Mouse (Mus musculus) splenic B cell, adult 2 months (primary cell): ENCODE data around the gene Nexn.

ENCODE experiments used
- DNase-seq: peaks from one replicate; pipeline ENCODE4 v3.0.0-alpha.2; 2011; ENCODE audit warnings: low read depth, low spot score
- H3K27me3 ChIP-seq: 2 replicates; pipeline ENCODE4 v1.6.1; 2012; ENCODE audit warnings: mild to moderate bottlenecking, low read length, moderate library complexity, mixed read lengths; ENCODE audit not compliant: control insufficient read depth, poor library complexity, insufficient read depth, severe bottlenecking
- H3K36me3 ChIP-seq: 2 replicates; pipeline ENCODE4 v1.6.1; 2012; ENCODE audit warnings: mild to moderate bottlenecking, low read length, moderate library complexity, mixed read lengths; ENCODE audit not compliant: control insufficient read depth, poor library complexity, insufficient read depth, severe bottlenecking

The Nexn gene

DNA sequence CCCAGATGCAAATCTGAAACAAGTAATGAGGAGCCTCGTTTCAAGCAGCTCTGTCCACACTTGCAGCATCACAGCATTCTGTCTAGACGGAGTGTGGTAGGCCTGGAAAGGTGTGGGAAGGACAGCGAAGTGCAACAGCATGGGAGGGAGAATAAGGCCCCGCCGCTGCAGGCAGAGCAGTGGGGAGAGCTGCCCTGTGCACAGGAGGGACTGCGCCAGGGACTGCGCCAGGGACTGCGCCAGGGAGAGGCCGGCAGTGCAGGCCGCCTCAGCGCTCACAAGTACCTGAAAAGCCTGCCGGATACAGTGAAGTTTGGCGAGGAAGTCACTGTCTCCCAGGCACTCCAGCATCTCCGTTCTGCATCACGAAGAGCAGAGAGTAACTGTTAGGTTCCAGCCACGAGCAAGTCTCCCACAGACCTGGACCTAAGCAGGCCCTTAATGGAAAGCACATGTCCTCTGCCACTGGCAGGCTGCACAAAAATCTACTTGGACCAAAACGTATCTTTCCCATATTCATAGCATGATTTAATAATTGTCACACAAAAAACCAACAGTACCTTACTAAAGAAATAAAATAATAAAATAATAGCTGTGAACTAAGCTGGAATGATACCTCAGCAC lies 24.1 kb upstream of the Nexn start:
- no peaks in the 10 kb centered on the region for H3K27me3 ChIP-seq
- peaks cover 9% of the 10 kb centered on the region; the same call in 1 of the 2 replicates for H3K36me3 ChIP-seq
- DNase-seq, result no peak

GRCm38 (mm10) chr3:152288740-152289139 lies 22.6 kb upstream of the Nexn start:
- Histone ChIP-seq H3K36me3 (peaks cover 10% of the 10 kb centered on the region; the same call in 1 of the 2 replicates), H3K27me3 (no peaks in the 10 kb centered on the region)
- no peak for DNase-seq

GRCm38 (mm10) chr3:152288276-152288675 lies 22.1 kb upstream of the Nexn start:
- Histone ChIP-seq H3K36me3 (peaks cover 10% of the 10 kb centered on the region; the same call in 1 of the 2 replicates), H3K27me3 (no peaks in the 10 kb centered on the region)
- DNase-seq, result no peak

DNA sequence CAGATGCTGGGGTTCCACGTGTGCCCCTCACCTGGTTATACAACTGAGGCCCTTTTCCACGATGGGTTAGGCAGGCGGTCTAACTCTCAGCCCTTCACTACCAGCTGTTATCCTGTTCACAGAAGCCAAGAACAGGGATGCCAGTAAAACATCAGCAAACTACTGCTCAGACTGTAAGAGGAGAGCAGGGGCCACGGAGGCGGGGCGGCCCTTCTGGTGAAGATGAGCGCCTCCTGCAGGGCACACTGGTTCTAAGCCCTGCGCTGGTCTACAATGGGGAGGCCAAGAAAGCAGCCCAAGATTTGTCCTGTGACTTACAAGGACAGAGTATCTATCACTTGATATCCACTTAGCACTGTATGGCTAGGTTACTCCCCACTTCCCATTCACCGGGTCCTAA lies 21.7 kb upstream of the Nexn start:
- DNase-seq, result no peak
- H3K27me3 ChIP-seq, result no peaks in the 10 kb centered on the region
- peaks cover 12% of the 10 kb centered on the region; the same call in 1 of the 2 replicates for H3K36me3 ChIP-seq

- DNase-seq, result no peak
- Histone ChIP-seq H3K36me3 (peaks cover 10% of the 10 kb centered on the region; the same call in 1 of the 2 replicates), H3K27me3 (no peaks in the 10 kb centered on the region)
Measured at GRCm38 (mm10) chr3:152284759-152285158, 18.6 kb upstream of the Nexn start.

DNA sequence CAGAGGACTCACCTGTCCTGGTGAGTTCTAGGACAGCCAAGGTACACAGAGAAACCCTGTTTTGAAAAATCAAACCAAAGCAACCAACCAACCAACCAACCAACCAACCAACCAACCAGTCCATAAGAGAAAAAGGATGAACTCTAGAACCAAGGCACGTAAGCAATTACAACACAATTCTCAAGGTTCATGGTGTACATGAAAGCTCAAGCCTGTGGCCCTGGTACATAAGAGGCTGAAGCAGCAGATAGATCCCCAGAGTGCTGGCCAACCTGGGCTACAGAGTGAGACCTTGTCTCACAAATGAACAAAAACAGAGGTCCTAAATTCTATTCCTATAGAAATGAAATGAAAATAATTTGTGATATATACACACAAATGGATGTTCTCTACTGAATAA lies 18.2 kb upstream of the Nexn start:
- Histone ChIP-seq H3K27me3 (no peaks in the 10 kb centered on the region), H3K36me3 (peaks cover 10% of the 10 kb centered on the region; the same call in 1 of the 2 replicates)
- no peak for DNase-seq

- no peak for DNase-seq
- Histone ChIP-seq H3K36me3 (peaks cover 7% of the 10 kb centered on the region; the same call in 1 of the 2 replicates), H3K27me3 (no peaks in the 10 kb centered on the region)
Measured at GRCm38 (mm10) chr3:152282126-152282525, 16.0 kb upstream of the Nexn start.

DNA sequence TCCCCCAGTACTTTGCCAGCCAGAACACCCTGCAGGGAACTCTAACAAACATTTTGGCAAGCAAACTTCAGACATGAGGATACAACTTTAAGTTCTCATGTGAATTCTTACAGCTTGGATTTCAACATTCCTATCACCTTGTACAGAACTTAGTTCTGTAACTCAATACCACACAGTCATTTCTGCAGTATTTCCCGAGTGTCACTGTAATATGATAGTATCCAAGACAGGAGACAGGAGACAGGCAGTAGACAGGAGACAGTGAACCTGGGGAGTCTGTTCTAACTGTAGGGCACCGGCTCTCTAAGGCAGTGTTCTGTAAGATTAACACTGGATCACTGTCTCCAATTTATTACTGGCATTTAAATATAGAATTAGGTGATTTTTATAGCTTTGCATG lies 12.3 kb upstream of the Nexn start:
- no peak for DNase-seq
- no peaks in the 10 kb centered on the region for H3K27me3 ChIP-seq

GRCm38 (mm10) chr3:152277912-152278311 lies 11.8 kb upstream of the Nexn start:
- no peak for DNase-seq
- Histone ChIP-seq H3K27me3 (no peaks in the 10 kb centered on the region), H3K36me3 (peaks cover 3% of the 10 kb centered on the region; the same call in 1 of the 2 replicates)

More for the DNA sequence above, 12.3 kb upstream of the Nexn start:
- peaks cover 4% of the 10 kb centered on the region; the same call in 1 of the 2 replicates for H3K36me3 ChIP-seq

DNA sequence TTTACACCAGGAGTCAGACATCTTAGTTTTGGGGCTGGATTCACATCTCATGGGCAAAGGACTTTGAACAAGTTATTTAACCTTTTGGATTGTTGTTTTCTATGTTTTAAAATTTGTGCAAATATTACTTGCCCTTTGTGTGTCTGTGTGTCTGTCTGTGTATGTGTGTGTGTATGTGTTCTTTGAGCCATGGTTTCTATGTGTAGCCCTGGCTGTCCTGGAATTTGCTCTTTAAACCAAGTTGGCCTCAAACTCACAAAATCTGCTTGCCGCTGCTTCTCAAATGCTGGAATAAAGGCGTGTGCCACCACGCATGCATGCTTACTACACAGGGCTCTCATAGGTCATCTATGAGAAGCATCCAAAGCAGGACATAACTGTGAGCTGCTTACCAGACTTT lies 10.8 kb upstream of the Nexn start:
- Histone ChIP-seq H3K36me3 (no peaks in the 10 kb centered on the region), H3K27me3 (no peaks in the 10 kb centered on the region)
- DNase-seq, result no peak

GRCm38 (mm10) chr3:152275008-152275407 lies 8.9 kb upstream of the Nexn start:
- no peaks in the 10 kb centered on the region for H3K27me3 ChIP-seq
- no peaks in the 10 kb centered on the region for H3K36me3 ChIP-seq
- no peak for DNase-seq

- H3K36me3 ChIP-seq, result no peaks in the 10 kb centered on the region
- no peak for DNase-seq
- no peaks in the 10 kb centered on the region for H3K27me3 ChIP-seq
Measured at GRCm38 (mm10) chr3:152272974-152273685, 7.0 kb upstream of the Nexn start.

DNA sequence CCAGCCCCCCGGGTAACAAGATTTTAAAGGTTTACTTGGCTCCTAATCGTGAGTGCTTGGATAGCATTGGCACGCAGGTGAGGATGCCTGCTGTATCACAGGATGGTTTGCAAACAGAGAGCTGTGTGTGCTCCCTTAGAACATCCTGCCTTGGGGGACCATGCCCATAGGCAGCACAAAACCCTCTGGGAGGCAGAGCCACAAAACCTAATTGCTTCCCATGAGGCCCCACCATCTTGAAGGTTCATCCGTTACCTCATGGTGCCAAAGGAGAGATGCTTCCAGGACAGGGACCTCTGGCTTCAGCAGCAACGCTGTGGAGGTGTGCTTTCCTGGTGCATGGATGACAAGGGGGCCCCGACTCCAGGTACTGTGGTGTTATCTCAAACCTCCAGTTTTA lies 5.7 kb upstream of the Nexn start:
- no peak for DNase-seq
- Histone ChIP-seq H3K36me3 (no peaks in the 10 kb centered on the region), H3K27me3 (no peaks in the 10 kb centered on the region)

DNA sequence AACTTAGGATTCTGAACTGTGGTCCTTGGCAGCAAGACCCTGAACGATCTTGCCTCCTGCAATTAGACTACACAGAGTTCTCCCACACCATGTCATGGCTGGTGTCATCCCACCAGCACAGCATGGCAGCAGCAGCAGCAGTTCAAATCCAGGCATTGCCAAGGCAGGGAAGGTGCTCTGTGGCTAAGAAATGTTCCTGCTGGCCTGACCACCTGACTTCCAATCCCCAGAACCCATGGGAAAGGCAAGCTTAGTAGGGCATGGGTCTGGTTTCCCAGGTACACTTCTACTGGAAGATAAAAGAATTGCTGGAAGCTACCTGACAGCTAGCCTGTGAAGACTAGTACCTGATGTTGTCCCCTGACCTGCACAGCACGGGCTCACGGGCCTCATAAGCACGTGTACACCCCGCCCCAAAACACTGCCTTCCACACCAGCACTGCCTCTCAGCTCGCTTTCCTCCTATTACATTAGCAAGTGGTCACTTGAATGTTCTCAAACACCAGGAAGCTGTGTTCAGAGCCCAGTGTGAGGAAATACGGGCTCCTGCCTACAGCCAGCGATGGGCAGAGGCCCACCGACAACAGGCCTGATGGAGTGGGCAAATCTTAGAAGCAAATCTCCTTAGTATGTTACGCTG lies 5.0 kb upstream of the Nexn start:
- H3K36me3 ChIP-seq, result no peaks in the 10 kb centered on the region
- H3K27me3 ChIP-seq, result no peaks in the 10 kb centered on the region
- DNase-seq, result no peak

DNA sequence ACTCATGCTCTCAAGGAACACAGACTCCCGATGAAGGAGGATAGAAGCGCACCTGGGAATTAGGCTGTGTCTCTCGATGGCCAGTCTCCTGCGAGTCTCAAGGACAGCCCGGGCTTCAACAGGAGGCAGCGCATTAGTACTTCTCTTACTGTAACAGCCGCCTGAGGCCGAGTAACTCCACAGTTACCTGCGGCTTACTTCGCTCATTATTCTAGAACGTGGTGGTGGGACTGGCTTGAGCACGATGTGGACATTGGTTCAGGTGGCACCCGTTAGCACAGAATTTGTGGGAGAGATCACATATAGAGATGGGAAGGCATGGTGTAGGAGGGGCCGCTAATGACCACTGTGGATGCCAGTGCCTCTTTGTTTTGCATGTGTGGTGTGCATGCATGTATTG lies 1.9 kb upstream of the Nexn start:
- H3K27me3 ChIP-seq, result no peaks in the 10 kb centered on the region
- DNase-seq, result no peak
- no peaks in the 10 kb centered on the region for H3K36me3 ChIP-seq
